Mouse (Mus musculus) G1E (cell line): ENCODE measurements at regions not wholly inside any gene's neighbourhood (a gene's known extent, or its start where the extent isn't known, plus 50 kb on each side); places are given as distances from the start of the nearest gene placed in this dataset.

Experiments
- CTCF ChIP-seq: IDR thresholded peaks from 2 replicates; pipeline ENCODE4 v1.5.1; 2012; ENCODE audit warnings: low read depth, low read length, inconsistent platforms, mixed read lengths
- GATA1 ChIP-seq: IDR thresholded peaks from 2 replicates; pipeline ENCODE4 v1.6.1; 2012; ENCODE audit warnings: borderline replicate concordance, low read length, inconsistent platforms, mixed read lengths

DNA sequence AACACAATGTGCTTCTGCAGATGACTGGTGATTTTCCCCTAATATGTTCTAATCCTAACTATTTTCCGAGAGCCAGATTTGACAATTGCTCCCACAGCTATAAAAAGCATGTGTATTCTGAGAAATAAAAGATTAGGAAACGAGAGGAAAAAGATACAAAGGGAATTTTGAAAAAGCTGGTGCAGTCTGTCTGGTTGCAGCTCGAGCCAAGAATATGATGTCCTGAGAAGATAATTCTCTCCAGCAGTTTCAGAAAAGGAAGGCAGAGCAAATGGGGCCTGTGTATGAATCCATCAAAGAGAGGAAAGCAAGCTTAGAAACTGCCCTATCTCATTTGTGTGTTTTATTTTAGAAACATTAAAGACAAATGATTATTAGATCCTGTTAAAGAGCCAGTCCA, 102.9 kb upstream of the Tbl1x start:
- TF ChIP-seq CTCF (no peak), GATA1 (no peak)
